Mouse (Mus musculus): ENCODE results near the gene Tlk2. TPM values are rescaled to one million over a fixed set of nuclear protein-coding genes. Genes with fewer than 3 reads are reported as not detected.

The Tlk2 gene
- total RNA-seq, 1 experiment from 2014 or later: 94.6 TPM

- no peak for ATAC-seq (replicated peaks in 1 of 2; ENCODE audit: insufficient read depth in 1 of 2, low FRiP score in 2 of 2, low TSS enrichment in 1 of 2, low read depth in 1 of 2, poor library complexity in 2 of 2, severe bottlenecking in 2 of 2)
Measured at GRCm38 (mm10) chr11:105156748-105157267, 21.8 kb upstream of the Tlk2 start.

GRCm38 (mm10) chr11:105158047-105158446 is 20.6 kb upstream of the Tlk2 start:
- no peak for ATAC-seq (replicated peaks in 1 of 2; ENCODE audit: insufficient read depth in 1 of 2, low FRiP score in 2 of 2, low TSS enrichment in 1 of 2, low read depth in 1 of 2, poor library complexity in 2 of 2, severe bottlenecking in 2 of 2)

- ATAC-seq (replicated peaks in 1 of 2; ENCODE audit: insufficient read depth in 1 of 2, low FRiP score in 2 of 2, low TSS enrichment in 1 of 2, low read depth in 1 of 2, poor library complexity in 2 of 2, severe bottlenecking in 2 of 2): no peak
Measured at GRCm38 (mm10) chr11:105159673-105160360, 18.8 kb upstream of the Tlk2 start.

DNA sequence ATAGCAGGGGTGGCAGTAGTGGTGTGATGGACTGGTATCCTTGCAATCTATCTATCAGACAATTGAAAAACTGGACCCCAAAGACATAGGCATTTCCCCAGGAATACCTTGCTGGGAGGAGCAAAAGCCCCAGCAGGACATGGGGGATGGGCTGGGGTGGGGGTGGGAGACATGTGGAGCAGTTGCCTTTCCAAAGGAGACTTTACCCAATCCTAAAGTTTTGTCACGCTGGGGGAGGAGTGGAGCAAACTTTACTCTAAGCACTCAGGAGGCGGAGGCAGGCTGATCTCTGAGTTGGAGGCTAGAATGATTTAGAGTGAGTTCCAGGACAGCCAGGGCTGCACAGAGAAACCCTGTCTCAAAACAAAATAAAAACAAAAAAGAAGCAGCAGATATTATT is 17.2 kb upstream of the Tlk2 start:
- ATAC-seq (replicated peaks in 1 of 2; ENCODE audit: insufficient read depth in 1 of 2, low FRiP score in 2 of 2, low TSS enrichment in 1 of 2, low read depth in 1 of 2, poor library complexity in 2 of 2, severe bottlenecking in 2 of 2): no peak

GRCm38 (mm10) chr11:105164516-105165510 is 13.8 kb upstream of the Tlk2 start:
- no peak for ATAC-seq (replicated peaks in 1 of 2; ENCODE audit: insufficient read depth in 1 of 2, low FRiP score in 2 of 2, low TSS enrichment in 1 of 2, low read depth in 1 of 2, poor library complexity in 2 of 2, severe bottlenecking in 2 of 2)

GRCm38 (mm10) chr11:105166780-105167179 is 11.8 kb upstream of the Tlk2 start:
- no peak for ATAC-seq (replicated peaks in 1 of 2; ENCODE audit: insufficient read depth in 1 of 2, low FRiP score in 2 of 2, low TSS enrichment in 1 of 2, low read depth in 1 of 2, poor library complexity in 2 of 2, severe bottlenecking in 2 of 2)

DNA sequence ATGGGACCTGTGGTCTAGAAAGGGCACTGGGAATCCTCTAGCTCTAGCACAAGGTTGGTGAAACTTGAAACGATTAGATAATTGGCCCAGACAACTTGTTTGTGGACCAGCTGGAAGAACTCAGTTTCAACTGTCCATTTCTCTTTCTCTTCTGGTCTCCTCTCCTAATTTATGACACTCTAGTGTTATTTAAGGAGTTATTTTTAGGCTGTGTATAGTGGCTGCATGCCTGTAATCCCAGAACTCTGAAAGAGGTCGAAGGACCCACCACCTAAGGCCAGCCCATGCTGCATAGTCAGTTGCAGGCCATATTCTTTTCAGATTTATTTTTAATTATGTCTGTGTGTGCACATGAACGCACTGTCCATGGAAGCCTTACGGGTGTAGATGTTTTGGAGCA is 916 bp downstream of the Tlk2 start:
- no peak for ATAC-seq (replicated peaks in 1 of 2; ENCODE audit: insufficient read depth in 1 of 2, low FRiP score in 2 of 2, low TSS enrichment in 1 of 2, low read depth in 1 of 2, poor library complexity in 2 of 2, severe bottlenecking in 2 of 2)

- no peak for ATAC-seq (replicated peaks in 1 of 2; ENCODE audit: insufficient read depth in 1 of 2, low FRiP score in 2 of 2, low TSS enrichment in 1 of 2, low read depth in 1 of 2, poor library complexity in 2 of 2, severe bottlenecking in 2 of 2)
Measured at GRCm38 (mm10) chr11:105180471-105181091, 2.0 kb downstream of the Tlk2 start.

DNA sequence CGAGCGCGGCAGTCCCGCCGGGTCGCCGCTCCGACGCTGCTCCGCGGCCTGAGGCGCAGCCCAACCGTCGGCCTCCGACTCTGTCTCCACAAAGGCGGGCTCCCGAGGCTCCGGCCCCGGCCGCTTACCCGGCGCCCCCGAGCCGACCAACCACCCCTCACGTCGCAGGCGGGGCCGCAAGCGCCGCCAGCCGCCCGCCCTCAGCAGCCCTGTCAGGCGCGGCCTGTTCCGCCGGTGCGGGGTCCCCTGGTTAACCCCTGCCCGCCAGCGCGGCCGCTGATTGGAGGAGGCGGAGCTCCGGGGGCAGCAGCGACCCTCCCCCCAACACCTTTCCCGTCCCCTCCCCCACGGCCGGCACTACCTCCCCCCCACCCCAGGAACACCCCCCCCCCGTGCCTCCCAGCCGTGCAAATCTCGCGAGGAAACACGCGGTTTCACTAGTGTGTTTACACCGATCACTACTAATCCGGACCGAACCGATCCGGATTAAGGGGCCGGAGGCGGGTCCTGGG is 2.6 kb downstream of the Tlk2 start:
- ATAC-seq (replicated peaks in 1 of 2; ENCODE audit: insufficient read depth in 1 of 2, low FRiP score in 2 of 2, low TSS enrichment in 1 of 2, low read depth in 1 of 2, poor library complexity in 2 of 2, severe bottlenecking in 2 of 2): peak; percentile 80 to 87

DNA sequence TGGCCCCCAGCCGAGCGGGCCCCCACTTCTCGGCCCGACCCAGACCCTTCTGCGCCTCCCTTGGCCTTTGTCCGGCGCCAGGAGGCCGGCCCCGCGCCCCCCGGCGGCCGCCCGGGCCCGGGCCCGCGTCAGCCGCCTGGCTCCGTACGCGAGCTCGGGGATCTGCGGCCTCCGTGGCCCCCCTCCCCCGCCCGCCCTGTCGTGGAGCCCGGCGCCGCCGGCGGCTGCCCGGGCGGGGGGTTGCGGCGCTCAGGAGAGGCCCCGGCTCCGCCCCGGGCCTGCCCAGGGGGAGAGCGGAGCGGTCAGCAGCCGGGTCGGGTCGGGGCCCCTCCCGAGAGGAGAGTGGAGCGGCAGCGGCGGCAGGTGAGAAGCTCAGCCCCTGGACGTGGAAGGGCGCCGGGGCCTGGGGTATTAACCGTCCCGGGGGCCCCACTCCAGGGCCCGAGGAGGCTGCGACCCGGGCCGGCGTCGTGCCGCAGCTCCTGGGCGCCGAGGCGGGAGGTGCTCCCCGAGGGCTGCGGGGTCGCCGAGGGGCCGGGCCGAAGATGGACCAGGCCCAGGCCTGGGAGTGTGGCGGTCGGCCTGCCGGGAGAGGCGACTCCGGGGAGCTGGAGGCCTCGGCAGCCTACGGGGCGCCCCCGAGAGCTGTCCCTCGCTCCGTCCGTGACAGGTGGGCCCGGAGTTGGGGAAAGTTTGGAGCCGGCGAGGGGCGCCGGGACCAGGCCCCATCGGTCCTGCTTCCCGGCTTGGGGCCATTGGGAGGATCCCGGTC is 3.3 kb downstream of the Tlk2 start:
- no peak for ATAC-seq (replicated peaks in 1 of 2; ENCODE audit: insufficient read depth in 1 of 2, low FRiP score in 2 of 2, low TSS enrichment in 1 of 2, low read depth in 1 of 2, poor library complexity in 2 of 2, severe bottlenecking in 2 of 2)

- no peak for ATAC-seq (replicated peaks in 1 of 2; ENCODE audit: insufficient read depth in 1 of 2, low FRiP score in 2 of 2, low TSS enrichment in 1 of 2, low read depth in 1 of 2, poor library complexity in 2 of 2, severe bottlenecking in 2 of 2)
Measured at GRCm38 (mm10) chr11:105182461-105182855, 3.9 kb downstream of the Tlk2 start.

DNA sequence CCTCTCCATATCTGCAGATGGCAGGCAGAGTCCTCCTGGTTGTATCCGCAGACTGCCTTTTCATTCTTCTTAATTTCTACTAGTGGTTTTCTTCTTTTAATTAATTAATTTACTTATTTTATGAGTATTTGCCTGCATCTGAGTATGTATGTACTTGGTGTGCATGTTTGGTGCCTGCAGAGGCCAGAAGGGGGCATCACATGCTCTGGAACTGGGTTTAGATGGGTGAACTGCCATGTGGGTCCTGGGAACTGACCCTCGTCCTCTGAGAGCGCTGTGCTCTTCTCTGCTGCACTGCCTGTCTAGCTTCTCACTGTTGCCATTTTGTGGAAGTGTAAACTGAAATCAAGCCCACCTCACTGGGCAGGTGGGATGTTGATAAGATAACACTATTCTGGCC is 6.1 kb downstream of the Tlk2 start:
- no peak for ATAC-seq (replicated peaks in 1 of 2; ENCODE audit: insufficient read depth in 1 of 2, low FRiP score in 2 of 2, low TSS enrichment in 1 of 2, low read depth in 1 of 2, poor library complexity in 2 of 2, severe bottlenecking in 2 of 2)

DNA sequence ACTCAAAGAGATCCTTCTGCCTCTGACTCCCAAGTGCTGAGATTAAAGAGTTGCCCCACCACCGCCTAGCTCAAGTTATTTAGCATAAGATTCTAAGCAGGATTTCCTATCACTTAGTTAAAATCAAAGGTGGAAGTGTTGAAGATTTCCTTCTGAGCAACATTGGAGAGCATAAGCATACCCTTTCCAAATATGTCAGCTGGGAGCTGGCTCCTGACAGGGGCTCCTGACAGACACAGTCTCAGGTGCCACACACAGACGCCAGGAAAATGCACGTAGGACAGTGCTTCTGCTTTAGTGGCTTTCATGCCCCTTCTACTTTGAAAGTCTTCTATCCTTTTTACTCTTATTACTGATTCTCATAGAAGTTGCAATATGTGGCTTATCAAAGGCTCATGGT is 13.6 kb downstream of the Tlk2 start:
- ATAC-seq (replicated peaks in 1 of 2; ENCODE audit: insufficient read depth in 1 of 2, low FRiP score in 2 of 2, low TSS enrichment in 1 of 2, low read depth in 1 of 2, poor library complexity in 2 of 2, severe bottlenecking in 2 of 2): no peak

- no peak for ATAC-seq (replicated peaks in 1 of 2; ENCODE audit: insufficient read depth in 1 of 2, low FRiP score in 2 of 2, low TSS enrichment in 1 of 2, low read depth in 1 of 2, poor library complexity in 2 of 2, severe bottlenecking in 2 of 2)
Measured at GRCm38 (mm10) chr11:105196893-105197662, 18.5 kb downstream of the Tlk2 start.

DNA sequence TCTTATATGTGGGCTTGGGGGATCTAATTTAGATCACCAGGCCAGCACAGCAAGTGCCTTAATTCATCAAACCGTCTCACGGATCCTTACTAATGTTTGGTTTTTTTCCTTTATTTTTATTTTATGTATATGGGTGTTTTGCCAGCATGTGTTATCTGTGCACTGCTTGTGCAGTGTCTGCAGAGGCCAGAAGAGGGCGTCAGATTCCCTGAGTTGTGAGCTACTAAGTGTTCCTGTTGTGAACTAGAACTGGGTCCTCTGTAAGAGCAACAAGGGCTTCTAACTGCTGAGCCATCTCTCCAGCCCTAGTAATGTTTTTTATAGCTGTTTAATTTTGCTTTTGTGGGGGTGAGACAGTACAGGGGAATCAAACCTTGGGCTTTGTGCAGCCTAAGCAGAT is 23.8 kb downstream of the Tlk2 start:
- ATAC-seq (replicated peaks in 1 of 2; ENCODE audit: insufficient read depth in 1 of 2, low FRiP score in 2 of 2, low TSS enrichment in 1 of 2, low read depth in 1 of 2, poor library complexity in 2 of 2, severe bottlenecking in 2 of 2): no peak; a peak in 1 of 4 replicates

- ATAC-seq (replicated peaks in 1 of 2; ENCODE audit: insufficient read depth in 1 of 2, low FRiP score in 2 of 2, low TSS enrichment in 1 of 2, low read depth in 1 of 2, poor library complexity in 2 of 2, severe bottlenecking in 2 of 2): no peak
Measured at GRCm38 (mm10) chr11:105210007-105210406, 31.4 kb downstream of the Tlk2 start.
